Mouse (Mus musculus): ENCODE data around the gene Dera.

The Dera gene

GRCm38 (mm10) chr6:137806806-137807205 lies 52.5 kb downstream of the Dera start:
- DNase-seq (ENCODE audit: low spot score in 2 of 2) = no peak

- DNase-seq (ENCODE audit: low spot score in 2 of 2) = no peak
Measured at GRCm38 (mm10) chr6:137807296-137807695, 53.0 kb downstream of the Dera start.

- no peak for DNase-seq (ENCODE audit: low spot score in 2 of 2)
Measured at GRCm38 (mm10) chr6:137808706-137809105, 54.4 kb downstream of the Dera start.

- DNase-seq (ENCODE audit: low spot score in 2 of 2) = no peak
Measured at GRCm38 (mm10) chr6:137810136-137810535, 55.8 kb downstream of the Dera start.

GRCm38 (mm10) chr6:137814006-137814405 lies 59.7 kb downstream of the Dera start:
- DNase-seq (ENCODE audit: low spot score in 2 of 2) = no peak

GRCm38 (mm10) chr6:137816508-137816907 lies 62.2 kb downstream of the Dera start:
- no peak for DNase-seq (ENCODE audit: low spot score in 2 of 2)

GRCm38 (mm10) chr6:137822550-137822949 lies 68.2 kb downstream of the Dera start:
- DNase-seq (ENCODE audit: low spot score in 2 of 2) = no peak

GRCm38 (mm10) chr6:137824046-137825021 lies 70.0 kb downstream of the Dera start:
- no peak for DNase-seq (ENCODE audit: low spot score in 2 of 2)

- no peak for DNase-seq (ENCODE audit: low spot score in 2 of 2)
Measured at GRCm38 (mm10) chr6:137825022-137825613, 70.8 kb downstream of the Dera start.

- DNase-seq (ENCODE audit: low spot score in 2 of 2) = no peak
Measured at GRCm38 (mm10) chr6:137829056-137829776, 74.9 kb downstream of the Dera start.

- DNase-seq (ENCODE audit: low spot score in 2 of 2) = no peak
Measured at GRCm38 (mm10) chr6:137836799-137837198, 82.5 kb downstream of the Dera start.

GRCm38 (mm10) chr6:137843337-137843736 lies 89.0 kb downstream of the Dera start:
- no peak for DNase-seq (ENCODE audit: low spot score in 2 of 2)

GRCm38 (mm10) chr6:137857198-137858194 lies 103.2 kb downstream of the Dera start:
- DNase-seq (ENCODE audit: low spot score in 2 of 2) = no peak

- DNase-seq (ENCODE audit: low spot score in 2 of 2) = no peak
Measured at GRCm38 (mm10) chr6:137869903-137870580, 115.7 kb downstream of the Dera start.

- no peak for DNase-seq (ENCODE audit: low spot score in 2 of 2)
Measured at GRCm38 (mm10) chr6:137870667-137871066, 116.3 kb downstream of the Dera start.

GRCm38 (mm10) chr6:137872055-137872735 lies 117.8 kb downstream of the Dera start:
- DNase-seq (ENCODE audit: low spot score in 2 of 2) = no peak

GRCm38 (mm10) chr6:137874471-137875244 lies 120.3 kb downstream of the Dera start:
- no peak for DNase-seq (ENCODE audit: low spot score in 2 of 2)

GRCm38 (mm10) chr6:137885644-137886043 lies 131.3 kb downstream of the Dera start:
- no peak for DNase-seq (ENCODE audit: low spot score in 2 of 2)

Measured in spleen, postnatal 36 days (tissue).